Mouse (Mus musculus) CH12.LX (cell line): ENCODE results near the gene 0610030E20Rik. TPM values are rescaled to one million over a fixed set of nuclear protein-coding genes. Genes with fewer than 3 reads are reported as not detected.

Experiments
- DNase-seq: peaks from one replicate; pipeline ENCODE4 v3.0.0-alpha.2; 2013; ENCODE audit errors: extremely low read depth
- H3K27ac ChIP-seq: 2 replicates; pipeline ENCODE4 v1.5.1; 2012; ENCODE audit warnings: low read depth, mild to moderate bottlenecking, control low read depth, moderate library complexity; ENCODE audit not compliant: insufficient read depth
- H3K27me3 ChIP-seq: replicated peaks from 2 replicates; pipeline ENCODE3; 2012; ENCODE audit warnings: inconsistent platforms
- H3K36me3 ChIP-seq, 2 experiments: replicated peaks in 1 of 2; 2 replicates each; pipeline versions ENCODE3 to v1.6.1; 2012; ENCODE audit warnings: inconsistent platforms in 1 of 2, low read length in 1 of 2, mild to moderate bottlenecking in 1 of 2, mixed read lengths in 1 of 2, moderate library complexity in 1 of 2; ENCODE audit not compliant: control insufficient read depth in 1 of 2, insufficient read depth in 1 of 2
- H3K4me1 ChIP-seq, 2 experiments: 2 replicates each; pipeline ENCODE4 v1.6.1; 2012; ENCODE audit warnings: inconsistent platforms in 1 of 2, moderate library complexity in 1 of 2; ENCODE audit not compliant: insufficient read depth in 2 of 2, control insufficient read depth in 1 of 2
- H3K4me2 ChIP-seq: 2 replicates; pipeline ENCODE4 v1.6.1; 2012; ENCODE audit warnings: low read depth, mild to moderate bottlenecking, control low read depth; ENCODE audit not compliant: poor library complexity, insufficient read depth, severe bottlenecking
- H3K4me3 ChIP-seq, 3 experiments: fragments of 150-350 bp in 1 of 3; sonication (generic) in 1 of 3; replicated peaks in 1 of 3; 2 replicates each; pipeline versions ENCODE3 to v1.5.1; 2011 to 2012; ENCODE audit warnings: low read depth in 2 of 3, low read length in 2 of 3, mild to moderate bottlenecking in 2 of 3, moderate library complexity in 2 of 3, control low read depth in 1 of 3, improper control_type of control experiment in 1 of 3, inconsistent platforms in 1 of 3, mixed read lengths in 1 of 3; ENCODE audit not compliant: poor library complexity in 1 of 3
- H3K79me2 ChIP-seq: replicated peaks from 2 replicates; pipeline ENCODE4 v1.6.1; 2012; ENCODE audit warnings: mild to moderate bottlenecking, moderate library complexity; ENCODE audit not compliant: control insufficient read depth, poor library complexity, insufficient read depth, severe bottlenecking; ENCODE audit errors: extremely low read depth
- H3K9ac ChIP-seq: 2 replicates; pipeline ENCODE4 v1.6.1; 2012; ENCODE audit warnings: low read depth, mild to moderate bottlenecking, control low read depth, moderate library complexity; ENCODE audit not compliant: insufficient read depth
- H3K9me3 ChIP-seq: replicated peaks from 2 replicates; pipeline ENCODE3; 2012; ENCODE audit warnings: low read length, inconsistent platforms, mixed read lengths
- BHLHE40 ChIP-seq: IDR thresholded peaks from 2 replicates; pipeline ENCODE4 v1.6.1; 2011; ENCODE audit warnings: mild to moderate bottlenecking, low read depth, low read length, improper control_type of control experiment
- CHD1 ChIP-seq: IDR thresholded peaks from 2 replicates; pipeline ENCODE4 v1.6.1; 2012; ENCODE audit warnings: low read depth, low read length, improper control_type of control experiment, inconsistent platforms
- CTCF ChIP-seq, 2 experiments: IDR thresholded peaks in 1 of 2; conservative IDR thresholded peaks in 1 of 2; 2 replicates each; pipeline ENCODE4 v1.5.1; 2011 to 2012; ENCODE audit warnings: low read depth in 2 of 2, low read length in 2 of 2, improper control_type of control experiment in 1 of 2, inconsistent platforms in 1 of 2, mild to moderate bottlenecking in 1 of 2, moderate library complexity in 1 of 2
- ELF1 ChIP-seq: IDR thresholded peaks from 2 replicates; pipeline ENCODE4 v1.6.1; 2014; ENCODE audit warnings: low read depth, mild to moderate bottlenecking, inconsistent platforms, low read length, improper control_type of control experiment
- EP300 ChIP-seq: IDR thresholded peaks from 2 replicates; pipeline ENCODE4 v1.6.1; 2011; ENCODE audit warnings: low read length, improper control_type of control experiment
- IRF4 ChIP-seq: IDR thresholded peaks from 2 replicates; pipeline ENCODE4 v1.6.1; 2014; ENCODE audit warnings: low read depth, mild to moderate bottlenecking, inconsistent platforms, low read length, improper control_type of control experiment
- JUND ChIP-seq: conservative IDR thresholded peaks from 2 replicates; pipeline ENCODE4 v1.6.1; 2011; ENCODE audit warnings: low read depth, low read length, improper control_type of control experiment
- MAX ChIP-seq: IDR thresholded peaks from 2 replicates; pipeline ENCODE4 v1.6.1; 2011; ENCODE audit warnings: low read length, improper control_type of control experiment
- MAZ ChIP-seq: IDR thresholded peaks from 2 replicates; pipeline ENCODE4 v1.6.1; 2012; ENCODE audit warnings: low read depth, mild to moderate bottlenecking, inconsistent platforms, low read length, improper control_type of control experiment, moderate library complexity
- MEF2A ChIP-seq: IDR thresholded peaks from 2 replicates; pipeline ENCODE4 v1.6.1; 2014; ENCODE audit warnings: low read depth, mild to moderate bottlenecking, inconsistent platforms, low read length, improper control_type of control experiment, borderline replicate concordance
- NELFE ChIP-seq: IDR thresholded peaks from 2 replicates; pipeline ENCODE4 v1.6.1; 2011; ENCODE audit warnings: low read depth, low read length, improper control_type of control experiment
- RAD21 ChIP-seq: IDR thresholded peaks from 2 replicates; pipeline ENCODE4 v1.6.1; 2011; ENCODE audit warnings: low read depth, mild to moderate bottlenecking, low read length, improper control_type of control experiment, moderate library complexity
- SIN3A ChIP-seq: IDR thresholded peaks from 2 replicates; pipeline ENCODE4 v1.6.1; 2012; ENCODE audit warnings: low read length, improper control_type of control experiment, inconsistent platforms
- SMC3 ChIP-seq: IDR thresholded peaks from 2 replicates; pipeline ENCODE4 v1.6.1; 2011; ENCODE audit warnings: low read depth, low read length, improper control_type of control experiment
- TBP ChIP-seq: conservative IDR thresholded peaks from 2 replicates; pipeline ENCODE4 v1.6.1; 2011; ENCODE audit warnings: low read depth, low read length, improper control_type of control experiment
- UBTF ChIP-seq: IDR thresholded peaks from 2 replicates; pipeline ENCODE4 v1.6.1; 2012; ENCODE audit warnings: low read depth, mild to moderate bottlenecking, inconsistent platforms, low read length, improper control_type of control experiment, moderate library complexity
- ZMIZ1 ChIP-seq: IDR thresholded peaks from 2 replicates; pipeline ENCODE4 v1.6.1; 2012; ENCODE audit warnings: low read depth, mild to moderate bottlenecking, inconsistent platforms, low read length, improper control_type of control experiment
- ZNF384 ChIP-seq: IDR thresholded peaks from 2 replicates; pipeline ENCODE4 v1.6.1; 2012; ENCODE audit warnings: low read depth, low read length, improper control_type of control experiment, inconsistent platforms
- dilution Hi-C: fragments of 300-500 bp; cut with MboI; formaldehyde crosslinking; loops from 2 replicates; pipeline ENCODE4 v1.14.3; 2020; ENCODE audit warnings: low sequenced_read_pairs; ENCODE audit not compliant: extremely low pct_unique_long_range_greater_than_20kb, extremely low pct_ligation_motif_present
- in situ Hi-C: fragments of 300-500 bp; cut with MboI; formaldehyde crosslinking; loops from 3 replicates; pipeline ENCODE4 v1.14.3; 2019; ENCODE audit warnings: low sequenced_read_pairs, low pct_ligation_motif_present, low pct_unique_long_range_greater_than_20kb, mixed read lengths
- polyA plus RNA-seq: library from polyadenylated mRNA; unstranded; fragments of >175 nt; gene quantifications from 2 replicates; pipeline ENCODE4 v1.2.1, GENCODE M21; 2012; ENCODE audit warnings: low read depth; ENCODE audit not compliant: insufficient read length
- total RNA-seq, 2 experiments: library from RNA; depleted of rRNA; stranded (reverse); fragments of 300-350 nt in 1 of 2; fragments of >200 nt in 1 of 2; gene quantifications; 2 replicates each; pipeline ENCODE4 v1.2.3; 2012 to 2014

0610030E20Rik gene
- total and polyA plus RNA-seq, 3 experiments = 7.2 to 16.9 (median 11.7) TPM

DNA sequence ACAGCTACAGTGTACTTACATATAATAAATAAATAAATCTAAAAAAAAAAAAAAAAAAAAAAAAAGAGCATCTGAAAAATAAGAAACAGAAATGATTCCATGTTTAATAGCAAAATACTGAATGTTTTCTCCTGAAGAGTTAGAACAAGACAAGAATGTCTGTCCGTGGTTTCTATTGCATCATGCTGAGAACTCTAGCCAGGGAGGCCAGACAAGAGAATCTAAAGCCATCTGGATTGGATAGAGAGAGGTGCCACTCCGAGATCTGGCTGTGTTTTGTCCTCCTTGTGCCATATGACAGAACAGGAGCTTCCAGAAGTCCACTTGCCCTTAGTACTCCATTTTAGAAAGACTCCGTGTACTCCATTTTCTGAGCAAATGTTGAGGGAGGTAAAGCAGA is 49.3 kb upstream of the 0610030E20Rik start:
- in situ Hi-C loops (no loop called here), dilution Hi-C loops (no loop called here)
- TF ChIP-seq BHLHE40 = no peak
- Histone ChIP-seq H3K9me3 (no peaks in the 10 kb centered on the region), H3K4me3 (no peak overlapping the region), H3K79me2 (no peaks in the 10 kb centered on the region), H3K4me1 (no peaks in the 10 kb centered on the region), H3K4me2 (no peak overlapping the region), H3K9ac (no peak overlapping the region), H3K27me3 (peaks cover under 1% of the 10 kb centered on the region), H3K36me3 (no peaks in the 10 kb centered on the region), H3K27ac (no peak overlapping the region)
- no peak for DNase-seq

DNA sequence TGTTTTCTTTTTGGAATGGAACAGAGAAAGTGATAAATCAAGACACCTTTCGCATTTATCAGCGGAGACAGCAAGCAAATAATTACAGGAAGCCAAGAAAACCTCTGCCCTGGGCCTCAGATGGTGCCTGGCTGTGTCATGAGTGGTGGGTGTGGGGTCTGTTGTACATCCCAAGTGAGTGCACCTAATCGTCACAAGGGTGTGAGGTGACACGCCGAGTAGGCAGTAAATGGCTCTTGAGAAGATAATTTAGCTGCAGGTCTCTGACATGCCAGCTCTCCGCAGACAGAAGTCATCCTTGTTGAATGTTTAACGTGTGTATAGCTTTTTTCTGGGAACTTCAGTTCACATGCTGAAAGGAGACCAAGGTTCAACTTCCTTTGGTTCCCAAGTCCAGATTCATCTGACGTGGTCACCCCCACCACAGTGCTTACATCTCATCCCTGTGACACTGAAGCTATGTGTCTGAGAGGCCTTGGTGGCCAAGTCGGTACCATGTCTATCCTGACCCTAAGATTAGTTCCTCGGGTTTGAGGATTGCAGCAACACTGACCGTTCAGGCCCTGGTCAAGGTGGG is 44.7 kb upstream of the 0610030E20Rik start:
- Histone ChIP-seq H3K27me3 (no peaks in the 10 kb centered on the region), H3K27ac (no peak overlapping the region), H3K4me3 (no peak overlapping the region), H3K4me1 (no peaks in the 10 kb centered on the region), H3K9me3 (no peaks in the 10 kb centered on the region), H3K9ac (no peak overlapping the region), H3K79me2 (no peaks in the 10 kb centered on the region), H3K4me2 (no peak overlapping the region), H3K36me3 (no peaks in the 10 kb centered on the region)
- dilution Hi-C loops = no loop called here
- in situ Hi-C loops = no loop called here
- DNase-seq = no peak
- TF ChIP-seq NELFE (no peak), UBTF (no peak), JUND (no peak), BHLHE40 (no peak), SMC3 (no peak), SIN3A (no peak), CTCF (conservative IDR thresholded peaks at IDR 0.05 in 1 of 2, IDR thresholded peaks at IDR 0.05 in 1 of 2; ENCODE audit: low read depth in 2 of 2, low read length in 2 of 2) (no peak), MAZ (no peak), IRF4 (no peak), CHD1 (no peak), TBP (no peak), ZMIZ1 (no peak), MAX (no peak), ELF1 (no peak), EP300 (no peak), MEF2A (no peak), ZNF384 (no peak), RAD21 (no peak)
